Mouse (Mus musculus) gastrocnemius, postnatal 4 days (tissue): ENCODE results near the gene Trir. TPM values are rescaled to one million over a fixed set of nuclear protein-coding genes. Genes with fewer than 3 reads are reported as not detected.

Experiments
- DNase-seq, 2 experiments: peaks; one replicate each; pipeline ENCODE4 v3.0.0; 2021 to 2022; ENCODE audit warnings: low spot score in 2 of 2, mixed read lengths in 2 of 2
- total RNA-seq, 2 experiments: library from RNA; stranded (reverse); gene quantifications; 2 replicates each; pipeline ENCODE4 v1.2.3; 2021

Gene Trir
- total RNA-seq, 2 experiments from 2014 or later, result 126 to 127 TPM

- no peak for DNase-seq
Observed at GRCm38 (mm10) chr8:84990836-84991235, 35.8 kb upstream of the Trir start.

- DNase-seq, result no peak
Observed at GRCm38 (mm10) chr8:84994375-84994774, 32.2 kb upstream of the Trir start.

DNA sequence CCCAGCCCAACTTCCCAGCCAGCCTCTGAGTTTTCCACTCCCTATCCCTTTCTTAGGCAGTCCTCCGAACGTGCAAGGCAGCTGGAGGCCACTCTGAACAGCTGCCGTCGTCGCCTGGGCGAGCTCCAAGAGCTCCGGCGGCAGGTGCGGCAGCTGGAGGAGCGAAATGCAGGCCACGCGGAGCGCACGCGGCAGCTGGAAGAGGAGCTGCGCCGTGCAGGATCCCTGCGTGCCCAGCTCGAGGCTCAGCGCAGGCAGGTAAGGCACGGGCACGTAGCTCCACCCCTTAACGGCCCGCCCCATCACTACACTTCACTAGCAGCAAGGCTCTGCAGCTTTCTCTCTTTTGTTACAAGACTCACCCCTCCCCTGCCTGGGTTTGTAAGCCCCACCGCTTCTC, 30.9 kb upstream of the Trir start:
- DNase-seq, result peak in 1 of 2 experiments; percentile 68

- no peak for DNase-seq
Observed at GRCm38 (mm10) chr8:84996978-84997377, 29.6 kb upstream of the Trir start.

DNA sequence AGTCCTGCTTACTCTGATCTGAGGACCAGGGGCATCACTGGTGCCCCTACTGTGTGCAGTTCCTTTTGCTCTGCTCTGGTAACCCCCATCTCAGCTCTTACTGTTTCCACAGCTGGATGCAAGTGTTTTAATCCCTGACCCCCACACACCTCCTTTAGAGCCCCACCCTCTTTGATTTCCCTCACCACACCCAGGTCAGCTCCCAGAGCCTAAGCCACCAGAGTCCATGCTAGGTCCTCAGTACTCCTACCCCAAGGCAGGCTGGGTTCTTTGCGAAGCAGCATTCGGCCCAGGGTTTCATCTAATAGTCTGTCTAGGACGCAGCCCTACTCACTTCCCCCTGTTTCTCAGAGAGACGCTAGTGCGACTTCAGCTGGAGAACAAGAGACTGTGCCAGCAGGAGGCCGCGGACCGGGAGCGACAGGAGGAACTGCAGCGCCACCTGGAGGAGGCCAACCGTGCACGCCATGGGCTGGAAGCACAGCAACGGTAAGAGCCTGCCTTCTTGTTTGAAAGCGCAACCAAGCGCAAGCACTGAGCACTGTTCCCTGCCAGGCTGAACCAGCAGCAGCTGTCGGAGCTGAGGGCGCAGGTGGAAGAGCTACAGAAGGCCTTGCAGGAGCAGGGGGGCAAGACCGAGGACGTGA, 28.9 kb upstream of the Trir start:
- DNase-seq, result peak; percentile 82 to 91

DNA sequence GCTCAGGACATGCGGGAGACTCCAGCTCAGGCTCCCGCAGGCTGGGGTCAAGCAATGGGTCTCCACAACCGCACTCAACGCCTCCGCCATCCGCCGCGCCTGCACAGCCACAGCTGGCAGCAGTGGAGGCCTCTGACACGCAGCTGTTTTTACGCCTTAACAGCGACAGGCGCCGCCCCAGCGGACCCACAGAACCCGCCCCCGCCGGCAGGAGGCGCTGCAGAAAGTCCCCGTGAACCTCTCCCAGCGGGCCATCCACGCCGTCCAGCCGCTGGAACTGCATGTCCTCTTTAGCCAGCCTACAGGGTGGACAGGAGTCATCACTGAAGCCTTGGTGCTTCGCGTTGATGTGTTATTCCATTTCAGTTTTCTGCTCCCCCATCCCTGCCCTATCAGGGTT, 18.9 kb upstream of the Trir start:
- DNase-seq, result peak in 1 of 2 experiments; percentile 31

DNA sequence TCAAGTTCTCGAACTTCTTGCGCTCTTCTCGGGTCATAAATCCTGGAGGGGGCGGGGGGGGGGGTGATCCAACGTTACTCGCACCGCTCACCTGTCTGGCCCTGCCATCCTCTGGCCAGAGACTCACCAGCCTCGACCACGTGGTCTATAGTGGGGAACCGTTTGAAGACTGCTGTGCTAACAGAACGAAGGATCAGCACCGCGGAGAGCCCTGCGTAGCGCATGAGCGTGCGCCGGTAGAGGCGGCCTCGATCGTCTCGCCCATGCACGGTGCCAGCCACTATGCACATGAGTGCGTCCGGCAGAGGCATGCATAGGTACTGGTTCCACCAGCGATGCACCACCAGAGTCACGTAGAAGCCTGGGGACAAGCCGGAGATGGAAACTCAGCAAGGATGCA, 15.4 kb upstream of the Trir start:
- DNase-seq, result no peak

GRCm38 (mm10) chr8:85013230-85013840, 13.3 kb upstream of the Trir start:
- DNase-seq, result peak in 1 of 2 experiments; percentile 55

- no peak for DNase-seq
Observed at GRCm38 (mm10) chr8:85014431-85014830, 12.2 kb upstream of the Trir start, which contains the start of gene Best2. Gene Best2 (minus strand): TSS chr8:85014531.

DNA sequence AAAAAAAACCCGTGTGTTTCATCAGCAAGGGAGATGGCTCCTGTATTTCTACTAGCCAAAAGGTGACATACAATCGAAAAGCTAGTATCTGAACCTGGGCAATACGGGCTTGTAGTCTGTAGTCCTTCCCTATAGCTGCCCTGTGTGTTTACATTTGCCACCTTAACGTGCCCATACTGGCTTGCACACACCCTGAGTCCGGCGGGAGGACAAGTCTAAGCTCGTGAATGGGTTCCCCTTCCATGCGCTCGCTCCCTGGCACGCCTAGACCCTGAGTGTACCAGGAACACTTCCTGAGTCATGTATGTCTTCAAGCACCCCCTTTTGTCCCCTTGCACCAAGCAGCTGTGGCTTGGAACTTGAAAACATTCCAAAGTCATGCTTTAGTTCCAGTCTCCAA, 9.9 kb upstream of the Trir start:
- no peak for DNase-seq

GRCm38 (mm10) chr8:85017209-85017608, 9.4 kb upstream of the Trir start:
- no peak for DNase-seq

DNA sequence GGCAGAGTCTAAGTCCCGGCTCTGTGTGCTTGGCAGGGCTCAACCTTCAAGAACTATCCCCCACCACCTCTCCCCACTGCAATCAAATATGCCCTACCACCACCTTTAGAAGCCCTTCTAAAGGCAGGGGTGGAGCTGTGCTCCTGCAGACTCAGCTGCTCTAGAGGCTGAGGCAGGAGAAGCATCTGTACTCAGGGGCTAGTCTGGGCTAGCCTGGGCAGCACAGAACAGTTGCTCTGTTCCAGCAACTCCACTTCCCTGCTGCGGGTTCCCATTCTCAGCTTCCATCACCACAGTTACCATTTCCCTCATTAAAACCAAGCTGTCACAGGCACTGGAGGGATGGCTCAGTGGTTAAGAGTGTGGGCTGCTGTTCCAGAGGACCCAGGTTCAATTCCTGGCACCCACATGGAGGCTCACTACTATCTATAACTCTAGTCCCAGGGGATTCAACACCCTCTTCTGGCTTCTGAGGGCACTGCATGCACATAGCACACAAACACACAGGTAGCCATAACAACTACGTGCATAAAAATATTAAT, 5.0 kb upstream of the Trir start:
- no peak for DNase-seq

- DNase-seq, result no peak
Observed at GRCm38 (mm10) chr8:85023846-85024245, 2.8 kb upstream of the Trir start.

DNA sequence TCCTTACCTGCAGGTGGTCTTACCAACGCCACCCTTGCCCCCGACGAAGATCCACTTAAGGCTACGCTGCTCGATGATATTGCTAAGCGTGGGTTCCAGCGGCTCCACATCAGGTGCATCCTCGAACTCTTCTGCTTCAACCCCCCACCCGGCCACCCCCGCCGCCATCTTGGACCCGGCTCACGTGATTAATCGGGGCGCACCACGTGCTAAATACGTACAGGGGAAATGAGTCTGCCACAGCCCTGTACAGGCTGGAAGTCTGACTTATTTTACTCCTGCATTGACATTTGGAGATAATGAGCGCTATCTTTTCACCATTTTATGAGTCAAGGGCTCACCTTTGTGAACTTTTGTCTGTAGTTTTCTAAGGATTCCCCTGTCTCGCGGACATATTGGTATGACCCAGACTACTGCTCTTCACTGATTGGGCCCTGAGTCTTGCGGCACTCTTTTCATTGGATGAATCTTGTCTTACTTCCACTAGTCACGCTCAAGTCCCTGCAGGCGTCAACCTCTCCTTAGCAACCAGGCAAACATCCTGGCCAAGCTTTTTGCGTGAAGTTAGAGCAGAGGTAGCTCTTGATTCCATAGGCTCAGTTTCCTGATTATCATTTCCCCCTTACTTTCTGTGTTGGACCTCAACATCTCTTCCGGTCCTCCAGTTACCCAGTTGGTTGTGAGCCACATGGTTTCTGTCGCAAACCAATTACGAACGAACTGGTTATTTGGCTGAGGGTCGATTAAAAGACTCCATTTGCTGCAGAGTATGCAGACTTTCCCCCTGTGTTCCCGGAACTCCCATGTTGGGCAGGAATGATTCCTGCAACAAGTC, 1.3 kb upstream of the Trir start, which contains the start of gene Asna1:
Asna1 (minus strand) TSS at position 184 of the 835 bp plus-strand sequence.
- DNase-seq, result peak in 1 of 2 experiments; percentile 84

DNA sequence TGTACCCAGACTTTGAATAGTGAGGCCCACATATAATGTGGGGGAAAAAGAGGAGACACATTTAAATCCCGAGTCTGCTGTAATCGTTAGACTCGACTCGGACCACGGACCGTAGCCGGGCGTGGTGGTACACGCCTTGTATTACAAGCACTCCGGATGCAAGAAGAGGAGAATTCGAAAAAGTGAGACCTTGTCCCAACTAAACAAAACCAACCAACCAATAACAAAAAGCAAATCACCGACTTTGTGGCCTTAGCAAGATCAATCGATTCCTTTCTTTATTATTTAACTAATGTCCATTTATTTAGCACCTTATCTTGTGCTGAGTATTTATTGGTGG, 863 bp downstream of the Trir start:
- no peak for DNase-seq

- no peak for DNase-seq
Observed at GRCm38 (mm10) chr8:85027922-85028321, 1.3 kb downstream of the Trir start.

DNA sequence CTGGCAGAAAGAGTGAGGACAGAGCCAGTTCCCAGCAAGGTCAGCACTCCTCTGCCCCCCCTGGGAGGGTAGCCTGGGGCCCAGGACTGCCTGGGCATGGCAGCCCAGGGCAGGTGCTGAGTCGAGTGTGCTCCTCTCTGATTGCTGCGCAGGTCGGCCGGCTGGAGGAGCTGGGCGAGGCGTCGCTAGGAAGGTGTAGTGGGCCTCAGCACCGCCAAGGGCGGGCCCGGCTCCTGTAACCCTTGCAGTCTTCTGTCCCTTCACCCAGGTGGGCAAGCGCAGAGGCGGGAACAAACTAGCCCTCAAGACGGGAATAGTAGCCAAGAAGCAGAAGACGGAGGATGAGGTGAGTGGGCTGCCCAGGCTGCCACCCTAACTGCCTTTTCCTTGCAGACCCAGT, 2.6 kb downstream of the Trir start:
- DNase-seq, result no peak

- no peak for DNase-seq
Observed at GRCm38 (mm10) chr8:85032622-85033311, 6.1 kb downstream of the Trir start.

- no peak for DNase-seq
Observed at GRCm38 (mm10) chr8:85033867-85034266, 7.2 kb downstream of the Trir start.

DNA sequence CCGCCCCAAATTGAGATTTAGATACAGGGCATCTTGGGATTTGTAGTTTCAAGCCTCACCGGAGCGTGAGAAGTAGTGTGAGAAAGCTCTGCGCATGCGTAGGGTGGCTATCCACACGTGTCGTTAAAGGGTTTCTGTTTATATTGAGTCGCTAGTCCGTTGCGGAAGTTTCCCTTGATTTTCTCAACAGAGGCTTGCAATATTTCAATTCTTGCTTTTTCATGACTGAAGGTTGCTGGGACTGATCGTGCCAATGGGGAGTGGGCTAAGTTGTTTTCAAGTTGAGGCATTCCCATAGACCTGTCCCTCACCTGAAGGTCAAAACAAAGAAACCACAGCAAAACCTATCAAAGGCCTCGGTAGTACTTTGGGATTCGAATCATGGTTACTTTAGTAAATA, 8.1 kb downstream of the Trir start:
- peak in 1 of 2 experiments; percentile 71 for DNase-seq

DNA sequence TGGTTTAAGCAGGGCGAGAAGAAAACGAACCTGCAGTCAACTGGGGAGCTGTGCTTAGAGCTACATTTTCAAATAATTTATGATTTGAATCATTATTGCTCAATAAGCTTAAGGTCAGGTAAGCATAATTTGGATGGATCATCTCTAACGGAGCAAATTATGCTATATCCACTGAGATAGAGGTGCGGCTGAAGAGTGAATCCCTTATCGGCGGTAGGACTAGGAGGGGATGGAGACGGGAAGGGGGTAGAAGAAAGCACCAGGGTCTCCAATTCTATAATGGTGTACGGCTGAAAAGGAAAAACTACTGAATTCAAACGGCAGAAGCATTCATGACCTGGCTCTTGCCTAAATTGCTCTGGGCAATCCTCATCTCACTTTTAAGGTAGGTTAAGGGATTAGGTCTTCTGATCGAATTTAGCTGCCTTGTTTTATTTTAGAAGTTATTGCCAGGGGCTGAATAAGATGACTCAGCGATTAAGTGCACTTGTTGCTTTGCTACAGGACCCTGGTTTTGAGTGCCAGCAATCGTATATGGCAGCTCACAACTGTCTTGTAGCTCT, 8.6 kb downstream of the Trir start:
- no peak for DNase-seq
